Mouse (Mus musculus): ENCODE measurements around the gene Gm20388. TPM values are rescaled to one million over a fixed set of nuclear protein-coding genes. Genes with fewer than 3 reads are reported as not detected.

Gm20388 gene
- polyA plus RNA-seq, 1 experiment: 18.7 TPM

DNA sequence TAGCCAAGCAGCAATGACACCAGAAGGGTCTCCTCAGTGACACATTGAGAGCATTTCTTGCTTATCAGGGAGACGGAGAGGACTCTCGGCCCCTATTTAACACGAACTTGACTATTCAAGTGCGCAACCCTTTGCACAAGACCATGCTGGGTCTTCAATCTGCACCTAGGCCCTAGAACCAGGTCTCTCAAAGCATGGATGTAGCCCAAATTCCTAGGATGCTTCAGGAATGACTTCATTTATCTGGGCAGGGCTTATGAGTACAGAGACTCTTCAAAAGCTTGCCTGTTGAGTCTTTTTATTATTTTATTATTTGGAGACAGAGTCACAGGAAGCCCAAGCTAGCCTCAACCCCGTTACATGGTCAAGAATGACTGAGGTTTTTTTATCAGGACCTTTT is 3373.9 kb downstream of the Gm20388 start:
- H3K27me3 ChIP-seq (ENCODE audit: control insufficient read depth, insufficient read depth, low read length): no peaks in the 10 kb centered on the region
- no peak for TF ChIP-seq CTCF (IDR thresholded peaks at IDR 0.05; ENCODE audit: borderline replicate concordance, insufficient read depth, low read depth, low read length)
- no peak for TF ChIP-seq POLR2A (IDR thresholded peaks at IDR 0.05; ENCODE audit: borderline replicate concordance, insufficient read depth, low read length)
- WGBS: 97% methylated on average over 5 of the region's 5 CpGs

DNA sequence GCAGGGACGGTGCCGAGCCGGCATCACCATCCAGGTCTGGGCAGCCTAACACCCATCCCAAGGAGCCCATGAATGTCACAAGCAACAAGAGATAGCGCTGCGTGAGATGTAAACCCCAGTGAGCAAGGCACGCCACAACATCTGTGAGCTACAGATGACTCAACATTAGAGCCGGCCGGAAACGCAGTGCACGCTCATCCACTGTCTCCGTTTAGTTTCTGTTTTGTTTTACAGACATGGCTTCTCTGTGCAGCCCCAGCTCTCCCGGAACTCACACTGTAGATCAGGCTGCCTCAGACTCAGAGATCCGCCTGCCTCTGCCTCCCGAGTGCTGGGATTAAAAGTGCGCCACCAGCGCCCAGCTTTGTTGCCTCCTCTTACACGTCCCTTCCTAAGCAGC is 3376.7 kb downstream of the Gm20388 start:
- no peak overlapping the region for H3K4me3 ChIP-seq (replicated peaks; ENCODE audit: insufficient read depth, low read depth, low read length)

More for the DNA sequence above, 3373.9 kb downstream of the Gm20388 start:
- DNase-seq: no peak
- H3K4me1 ChIP-seq (ENCODE audit: control insufficient read depth, insufficient read depth, low read length): no peaks in the 10 kb centered on the region
- H3K4me3 ChIP-seq (replicated peaks; ENCODE audit: insufficient read depth, low read depth, low read length): no peak overlapping the region
- H3K27ac ChIP-seq (ENCODE audit: insufficient read depth, low read length): no peak overlapping the region

DNA sequence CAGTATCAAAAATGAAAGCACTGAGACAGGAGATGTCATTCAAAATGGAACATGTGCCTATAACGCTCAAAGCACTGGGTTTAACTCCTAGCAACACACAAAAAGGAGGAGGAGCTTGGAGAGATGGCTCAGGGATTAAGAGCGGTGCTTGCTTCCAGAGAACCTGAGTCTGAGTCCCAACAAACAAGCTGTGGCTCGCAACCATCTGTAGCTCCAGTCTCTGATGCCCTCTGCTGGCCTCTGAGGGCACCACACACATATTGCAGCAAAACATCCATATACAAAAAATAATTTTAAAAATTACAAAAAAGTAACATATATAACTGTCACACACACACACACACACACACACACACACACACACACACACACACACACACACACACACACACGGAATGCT is 3379.5 kb downstream of the Gm20388 start:
- WGBS: 73% methylated on average over 4 of the region's 4 CpGs
- no peak overlapping the region for H3K27ac ChIP-seq (ENCODE audit: insufficient read depth, low read length)
- no peak overlapping the region for H3K4me3 ChIP-seq (replicated peaks; ENCODE audit: insufficient read depth, low read depth, low read length)
- H3K27me3 ChIP-seq (ENCODE audit: control insufficient read depth, insufficient read depth, low read length): no peaks in the 10 kb centered on the region
- H3K4me1 ChIP-seq (ENCODE audit: control insufficient read depth, insufficient read depth, low read length): no peaks in the 10 kb centered on the region
- DNase-seq: peak; percentile 12 to 23
- TF ChIP-seq CTCF (IDR thresholded peaks at IDR 0.05; ENCODE audit: borderline replicate concordance, insufficient read depth, low read depth, low read length) (peak; percentile 15; the same call in 1 of the 2 replicates), POLR2A (IDR thresholded peaks at IDR 0.05; ENCODE audit: borderline replicate concordance, insufficient read depth, low read length) (no peak)

More for the DNA sequence above, 3376.7 kb downstream of the Gm20388 start:
- DNase-seq: no peak
- H3K27ac ChIP-seq (ENCODE audit: insufficient read depth, low read length): no peak overlapping the region
- no peak for TF ChIP-seq POLR2A (IDR thresholded peaks at IDR 0.05; ENCODE audit: borderline replicate concordance, insufficient read depth, low read length)
- TF ChIP-seq CTCF (IDR thresholded peaks at IDR 0.05; ENCODE audit: borderline replicate concordance, insufficient read depth, low read depth, low read length): no peak
- H3K4me1 ChIP-seq (ENCODE audit: control insufficient read depth, insufficient read depth, low read length): no peaks in the 10 kb centered on the region
- 94% methylated on average over 17 of the region's 17 CpGs for WGBS
- H3K27me3 ChIP-seq (ENCODE audit: control insufficient read depth, insufficient read depth, low read length): no peaks in the 10 kb centered on the region

DNA sequence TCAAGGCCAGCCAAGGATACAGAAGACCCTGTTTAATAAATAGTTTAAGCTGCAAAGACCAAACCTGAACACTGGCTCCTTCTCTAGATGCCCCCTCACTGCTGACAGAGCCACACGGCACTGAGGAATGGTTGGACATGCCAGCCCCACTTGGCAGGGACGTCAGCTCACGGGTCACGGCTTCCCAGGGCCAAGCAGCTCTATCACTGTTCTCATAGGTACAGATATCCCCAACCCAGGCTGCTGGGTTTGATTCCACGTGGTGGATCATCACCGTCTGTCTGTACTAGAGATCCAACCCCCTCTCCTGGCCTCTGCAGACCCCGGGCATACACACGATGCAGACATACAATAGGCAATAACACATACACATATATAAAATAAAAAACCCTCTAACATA is 3380.0 kb downstream of the Gm20388 start:
- Histone ChIP-seq H3K27ac (ENCODE audit: insufficient read depth, low read length) (no peak overlapping the region), H3K4me1 (ENCODE audit: control insufficient read depth, insufficient read depth, low read length) (no peaks in the 10 kb centered on the region)
- 88% methylated on average over 8 of the region's 8 CpGs for WGBS

DNA sequence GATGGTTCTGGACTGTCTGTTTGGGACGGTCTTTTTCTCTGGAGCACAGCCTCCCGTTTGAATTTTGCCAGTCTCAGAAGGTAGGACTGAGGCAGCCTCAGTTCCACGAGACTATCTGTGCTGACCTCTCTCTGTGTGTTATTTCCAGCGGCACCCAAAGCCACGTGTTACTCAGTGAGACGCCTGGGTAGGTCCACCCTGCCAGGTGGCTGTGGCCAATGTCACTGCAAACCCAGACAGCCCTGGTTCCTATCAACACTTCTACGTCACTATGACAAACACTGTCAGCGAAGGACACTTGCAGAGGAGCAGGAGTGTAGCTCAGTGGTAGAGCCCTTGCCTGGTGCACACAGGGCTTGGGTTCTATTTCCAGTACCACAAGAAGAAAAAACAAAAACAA is 3381.1 kb downstream of the Gm20388 start:
- Histone ChIP-seq H3K27me3 (ENCODE audit: control insufficient read depth, insufficient read depth, low read length) (no peaks in the 10 kb centered on the region), H3K27ac (ENCODE audit: insufficient read depth, low read length) (no peak overlapping the region), H3K4me1 (ENCODE audit: control insufficient read depth, insufficient read depth, low read length) (no peaks in the 10 kb centered on the region), H3K4me3 (replicated peaks; ENCODE audit: insufficient read depth, low read depth, low read length) (no peak overlapping the region)
- DNase-seq: no peak
- TF ChIP-seq POLR2A (IDR thresholded peaks at IDR 0.05; ENCODE audit: borderline replicate concordance, insufficient read depth, low read length): no peak
- no peak for TF ChIP-seq CTCF (IDR thresholded peaks at IDR 0.05; ENCODE audit: borderline replicate concordance, insufficient read depth, low read depth, low read length)
- WGBS: 93% methylated on average over 8 of the region's 8 CpGs

More for the DNA sequence above, 3380.0 kb downstream of the Gm20388 start:
- no peak for DNase-seq
- Histone ChIP-seq H3K27me3 (ENCODE audit: control insufficient read depth, insufficient read depth, low read length) (no peaks in the 10 kb centered on the region), H3K4me3 (replicated peaks; ENCODE audit: insufficient read depth, low read depth, low read length) (no peak overlapping the region)
- TF ChIP-seq CTCF (IDR thresholded peaks at IDR 0.05; ENCODE audit: borderline replicate concordance, insufficient read depth, low read depth, low read length): no peak
- no peak for TF ChIP-seq POLR2A (IDR thresholded peaks at IDR 0.05; ENCODE audit: borderline replicate concordance, insufficient read depth, low read length)

DNA sequence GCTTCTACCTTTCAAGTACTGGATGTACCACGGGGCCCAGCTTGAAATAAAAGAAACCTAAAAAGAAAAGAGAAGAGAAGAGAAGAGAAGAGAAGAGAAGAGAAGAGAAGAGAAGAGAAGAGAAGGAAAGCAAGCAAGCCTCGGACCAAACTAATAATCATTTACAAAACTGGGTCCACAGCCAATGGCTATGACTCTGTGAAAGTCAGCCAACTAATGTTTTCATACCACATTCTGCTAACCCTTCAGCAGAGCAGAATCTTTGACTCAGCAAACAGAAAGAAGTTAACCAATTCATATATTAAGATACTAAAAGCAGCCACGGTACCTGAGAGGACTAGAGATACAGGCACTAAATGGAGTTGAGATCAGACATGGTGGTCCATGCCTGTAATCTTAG is 3381.6 kb downstream of the Gm20388 start:
- H3K4me3 ChIP-seq (replicated peaks; ENCODE audit: insufficient read depth, low read depth, low read length): no peak overlapping the region
- no peaks in the 10 kb centered on the region for H3K4me1 ChIP-seq (ENCODE audit: control insufficient read depth, insufficient read depth, low read length)
- 89% methylated on average over 3 of the region's 3 CpGs for WGBS
- DNase-seq: no peak
- H3K27me3 ChIP-seq (ENCODE audit: control insufficient read depth, insufficient read depth, low read length): no peaks in the 10 kb centered on the region
- no peak for TF ChIP-seq POLR2A (IDR thresholded peaks at IDR 0.05; ENCODE audit: borderline replicate concordance, insufficient read depth, low read length)
- TF ChIP-seq CTCF (IDR thresholded peaks at IDR 0.05; ENCODE audit: borderline replicate concordance, insufficient read depth, low read depth, low read length): no peak
- no peak overlapping the region for H3K27ac ChIP-seq (ENCODE audit: insufficient read depth, low read length)

DNA sequence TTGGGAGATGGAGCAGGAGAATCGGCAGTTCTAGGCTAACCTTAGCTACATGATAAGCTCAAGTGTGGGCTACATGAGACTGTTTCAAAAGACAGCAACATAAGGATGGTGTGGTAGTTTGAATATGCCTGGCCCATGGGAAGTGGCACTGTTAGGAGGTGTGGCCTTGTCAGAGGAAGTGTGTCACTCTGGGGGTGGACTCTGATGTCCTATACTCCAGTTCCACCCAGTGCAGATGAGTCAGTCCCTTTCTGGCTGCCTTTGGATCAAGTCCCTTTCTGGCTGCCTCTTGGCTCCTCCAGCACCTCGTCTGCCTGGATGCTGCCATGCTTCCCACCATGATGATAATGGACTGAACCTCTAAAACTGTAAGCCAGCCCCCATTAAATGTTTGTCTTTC is 3382.1 kb downstream of the Gm20388 start:
- no peak overlapping the region for H3K27ac ChIP-seq (ENCODE audit: insufficient read depth, low read length)
- WGBS: 81% methylated on average over 2 of the region's 2 CpGs

DNA sequence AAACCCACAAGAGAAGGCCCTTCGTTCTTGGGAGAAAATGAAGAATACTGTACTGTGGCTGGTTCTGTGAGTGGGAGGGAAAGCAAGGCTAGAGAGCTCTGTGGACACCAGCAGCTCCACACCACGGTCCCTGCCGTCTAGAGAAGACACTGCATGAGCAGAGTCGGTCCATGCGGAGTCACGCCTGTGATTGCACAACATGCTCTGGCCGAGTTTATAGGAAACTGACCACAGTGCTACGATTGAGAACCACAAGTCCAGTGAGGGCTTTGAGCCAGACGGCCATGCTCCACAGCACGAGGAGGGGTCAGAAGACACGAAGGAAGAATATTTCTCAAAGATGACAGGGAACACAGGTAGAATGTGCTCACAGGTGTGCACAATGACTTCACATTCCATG is 3387.7 kb downstream of the Gm20388 start:
- H3K4me3 ChIP-seq (replicated peaks; ENCODE audit: insufficient read depth, low read depth, low read length): no peak overlapping the region
- no peaks in the 10 kb centered on the region for H3K4me1 ChIP-seq (ENCODE audit: control insufficient read depth, insufficient read depth, low read length)
- WGBS: 89% methylated on average over 11 of the region's 11 CpGs
- H3K27ac ChIP-seq (ENCODE audit: insufficient read depth, low read length): no peak overlapping the region
- H3K27me3 ChIP-seq (ENCODE audit: control insufficient read depth, insufficient read depth, low read length): no peaks in the 10 kb centered on the region
- TF ChIP-seq CTCF (IDR thresholded peaks at IDR 0.05; ENCODE audit: borderline replicate concordance, insufficient read depth, low read depth, low read length) (no peak), POLR2A (IDR thresholded peaks at IDR 0.05; ENCODE audit: borderline replicate concordance, insufficient read depth, low read length) (no peak)
- no peak for DNase-seq

More for the DNA sequence above, 3382.1 kb downstream of the Gm20388 start:
- Histone ChIP-seq H3K27me3 (ENCODE audit: control insufficient read depth, insufficient read depth, low read length) (no peaks in the 10 kb centered on the region), H3K4me1 (ENCODE audit: control insufficient read depth, insufficient read depth, low read length) (no peaks in the 10 kb centered on the region), H3K4me3 (replicated peaks; ENCODE audit: insufficient read depth, low read depth, low read length) (no peak overlapping the region)
- no peak for DNase-seq
- no peak for TF ChIP-seq CTCF (IDR thresholded peaks at IDR 0.05; ENCODE audit: borderline replicate concordance, insufficient read depth, low read depth, low read length)
- no peak for TF ChIP-seq POLR2A (IDR thresholded peaks at IDR 0.05; ENCODE audit: borderline replicate concordance, insufficient read depth, low read length)
